Mouse (Mus musculus) liver, adult 2 months (tissue): ENCODE data around the gene Csmd2. TPM values are rescaled to one million over a fixed set of nuclear protein-coding genes. Genes with fewer than 3 reads are reported as not detected.

ENCODE experiments used
- DNase-seq: peaks from one replicate; pipeline ENCODE4 v3.0.0-alpha.2; 2011; ENCODE audit warnings: low read depth, low spot score; ENCODE audit errors: extremely low read depth
- H3K27ac ChIP-seq: fragments of 200-500 bp; replicated peaks from 2 replicates; pipeline ENCODE4 v1.5.1; 2012; ENCODE audit warnings: low read depth, mild to moderate bottlenecking, control low read depth, inconsistent platforms, low read length; ENCODE audit not compliant: insufficient read depth
- H3K27me3 ChIP-seq: fragments of 200-500 bp; 2 replicates; pipeline ENCODE4 v1.6.1; 2012; ENCODE audit warnings: mild to moderate bottlenecking, moderate library complexity, low read length, inconsistent platforms; ENCODE audit not compliant: control insufficient read depth, insufficient read depth
- H3K36me3 ChIP-seq: fragments of 200-500 bp; 2 replicates; pipeline ENCODE4 v1.6.1; 2012; ENCODE audit warnings: low read length, inconsistent platforms; ENCODE audit not compliant: control insufficient read depth, insufficient read depth
- H3K4me1 ChIP-seq: fragments of 200-500 bp; 2 replicates; pipeline ENCODE4 v1.6.1; 2011; ENCODE audit warnings: low read length; ENCODE audit not compliant: control insufficient read depth, insufficient read depth
- H3K4me3 ChIP-seq: fragments of 200-500 bp; 2 replicates; pipeline ENCODE4 v1.5.1; 2011; ENCODE audit warnings: low read depth, mild to moderate bottlenecking, control low read depth, low read length, moderate library complexity; ENCODE audit not compliant: insufficient read depth
- H3K79me2 ChIP-seq: fragments of 200-500 bp; 2 replicates; pipeline ENCODE4 v1.6.1; 2012; ENCODE audit warnings: inconsistent platforms, mild to moderate bottlenecking, low read length, moderate library complexity; ENCODE audit not compliant: control insufficient read depth, insufficient read depth
- H3K9ac ChIP-seq: fragments of 200-500 bp; 2 replicates; pipeline ENCODE4 v1.6.1; 2012; ENCODE audit warnings: low read depth, mild to moderate bottlenecking, control low read depth, inconsistent platforms, low read length
- CTCF ChIP-seq: fragments of 200-500 bp; IDR thresholded peaks from 2 replicates; pipeline ENCODE4 v1.5.1; 2011; ENCODE audit warnings: low read depth, low read length, control low read depth
- POLR2A ChIP-seq: fragments of 200-500 bp; IDR thresholded peaks from 2 replicates; pipeline ENCODE4 v1.6.1; 2011; ENCODE audit warnings: low read length, control low read depth; ENCODE audit not compliant: insufficient read depth; ENCODE audit errors: extremely low read depth
- WGBS: fragments of 180-500 bp; shearing (Covaris S2); methylation state at CpG from one replicate; pipeline ENCODE4 v1.1.7; 2018; 5-methylcytosine and 5-hydroxymethylcytosine counted together
- polyA plus RNA-seq: library from polyadenylated mRNA; depleted of rRNA; stranded (reverse); fragments of >200 nt; gene quantifications from 2 replicates; pipeline ENCODE4 v1.2.3, GENCODE M21; 2012
- total RNA-seq: library from RNA; depleted of rRNA; stranded (reverse); fragments of >200 nt; gene quantifications from 2 replicates; pipeline ENCODE4 v1.2.3, GENCODE M21; 2014

The Csmd2 gene
- total and polyA plus RNA-seq, 2 experiments, result not detected

DNA sequence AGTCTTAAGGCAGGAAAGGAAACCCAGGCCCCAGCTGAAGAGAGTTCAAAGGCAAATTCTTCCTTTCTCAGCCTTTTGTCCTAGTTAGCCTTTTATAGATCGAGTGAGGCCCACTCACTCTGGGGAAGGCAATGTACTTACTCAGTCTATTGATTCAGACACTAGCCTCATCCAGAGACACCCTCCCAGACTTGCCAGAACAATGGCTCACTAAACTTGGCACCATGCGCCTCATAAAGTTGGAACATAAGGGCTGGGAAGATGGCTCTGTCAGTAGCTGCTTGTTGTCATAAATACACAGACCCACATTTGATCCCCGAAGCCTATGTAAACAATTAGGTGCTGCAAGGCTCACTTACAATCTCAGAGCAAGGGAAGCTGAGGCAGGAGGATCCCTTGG is 104.3 kb downstream of the Csmd2 start:
- H3K27ac ChIP-seq, result no peak overlapping the region
- no peak for DNase-seq
- 85% methylated on average over 3 of the region's 3 CpGs for WGBS
- TF ChIP-seq CTCF (no peak), POLR2A (no peak)
- H3K4me3 ChIP-seq, result no peak overlapping the region
- no peaks in the 10 kb centered on the region for H3K4me1 ChIP-seq
- no peaks in the 10 kb centered on the region for H3K36me3 ChIP-seq
- H3K79me2 ChIP-seq, result no peaks in the 10 kb centered on the region
- H3K9ac ChIP-seq, result no peak overlapping the region
- H3K27me3 ChIP-seq, result no peaks in the 10 kb centered on the region

DNA sequence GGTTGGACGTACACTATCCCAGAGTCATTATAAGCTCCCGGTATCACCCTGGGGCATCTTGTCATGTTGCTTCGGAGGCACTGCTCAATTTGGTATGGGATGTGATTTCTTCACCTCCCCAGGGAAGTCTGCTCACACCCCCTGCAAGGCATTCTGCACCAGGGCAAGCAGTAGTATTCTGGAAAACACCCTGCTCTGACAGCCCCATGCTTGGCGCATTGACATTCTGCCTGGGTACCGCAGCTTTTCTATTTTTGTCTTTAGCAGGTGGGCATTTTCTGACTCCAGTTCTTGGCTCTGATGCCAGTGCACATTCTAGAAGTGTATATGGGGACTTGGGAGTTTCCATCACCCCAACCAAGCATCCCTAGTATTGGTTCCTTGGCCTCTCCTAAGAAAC is 111.9 kb downstream of the Csmd2 start:
- Histone ChIP-seq H3K9ac (no peak overlapping the region), H3K36me3 (no peaks in the 10 kb centered on the region), H3K27ac (no peak overlapping the region), H3K79me2 (no peaks in the 10 kb centered on the region), H3K4me1 (no peaks in the 10 kb centered on the region), H3K4me3 (no peak overlapping the region), H3K27me3 (no peaks in the 10 kb centered on the region)
- no peak for DNase-seq
- WGBS, result 87% methylated on average over 5 of the region's 5 CpGs
- no peak for TF ChIP-seq CTCF
- TF ChIP-seq POLR2A, result no peak

DNA sequence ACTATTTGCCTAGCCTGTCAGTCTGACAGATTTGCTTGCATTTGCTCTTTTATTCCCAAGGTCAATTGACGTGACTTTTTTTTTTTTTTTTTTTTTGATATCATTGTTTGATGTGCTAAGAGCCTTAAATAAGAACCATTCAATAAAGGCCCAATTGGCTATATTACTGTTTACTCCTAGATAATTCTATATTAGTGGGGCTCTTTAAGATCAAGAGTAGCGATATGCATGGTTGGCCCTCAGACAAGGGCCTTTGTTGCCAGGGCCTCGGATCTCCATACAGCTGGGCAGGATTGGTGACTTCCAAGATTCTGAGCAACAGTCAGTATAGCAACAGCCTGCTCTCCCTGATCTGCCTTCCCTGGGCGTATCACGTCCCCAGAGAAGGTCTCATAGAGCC is 112.9 kb downstream of the Csmd2 start:
- TF ChIP-seq POLR2A, result no peak
- no peak for TF ChIP-seq CTCF
- no peak overlapping the region for H3K27ac ChIP-seq
- WGBS, result 58% methylated on average over 5 of the region's 5 CpGs
- no peak for DNase-seq
- no peak overlapping the region for H3K9ac ChIP-seq
- H3K27me3 ChIP-seq, result no peaks in the 10 kb centered on the region
- no peaks in the 10 kb centered on the region for H3K36me3 ChIP-seq
- H3K4me1 ChIP-seq, result no peaks in the 10 kb centered on the region
- no peak overlapping the region for H3K4me3 ChIP-seq
- H3K79me2 ChIP-seq, result no peaks in the 10 kb centered on the region

- Histone ChIP-seq H3K27ac (no peak overlapping the region), H3K36me3 (no peaks in the 10 kb centered on the region), H3K4me1 (no peaks in the 10 kb centered on the region), H3K27me3 (no peaks in the 10 kb centered on the region), H3K79me2 (no peaks in the 10 kb centered on the region), H3K9ac (no peak overlapping the region), H3K4me3 (no peak overlapping the region)
- WGBS, result 45% methylated on average over 7 of the region's 7 CpGs
- DNase-seq, result no peak
- no peak for TF ChIP-seq POLR2A
- TF ChIP-seq CTCF, result no peak
Measured at GRCm38 (mm10) chr4:128116331-128116730, 128.7 kb downstream of the Csmd2 start.

- TF ChIP-seq CTCF, result no peak
- Histone ChIP-seq H3K36me3 (no peaks in the 10 kb centered on the region), H3K4me3 (no peak overlapping the region), H3K4me1 (no peaks in the 10 kb centered on the region), H3K27me3 (no peaks in the 10 kb centered on the region), H3K27ac (no peak overlapping the region), H3K9ac (no peak overlapping the region), H3K79me2 (no peaks in the 10 kb centered on the region)
- 70% methylated on average over 8 of the region's 8 CpGs for WGBS
- no peak for DNase-seq
Measured at GRCm38 (mm10) chr4:128123281-128123680, 135.6 kb downstream of the Csmd2 start.

- 77% methylated on average over 4 of the region's 4 CpGs for WGBS
- Histone ChIP-seq H3K4me3 (no peak overlapping the region), H3K4me1 (no peaks in the 10 kb centered on the region), H3K9ac (no peak overlapping the region), H3K36me3 (no peaks in the 10 kb centered on the region), H3K79me2 (no peaks in the 10 kb centered on the region), H3K27ac (no peak overlapping the region), H3K27me3 (no peaks in the 10 kb centered on the region)
- no peak for TF ChIP-seq POLR2A
- TF ChIP-seq CTCF, result no peak
- no peak for DNase-seq
Measured at GRCm38 (mm10) chr4:128124738-128125137, 137.1 kb downstream of the Csmd2 start.
